Mouse (Mus musculus) layer of hippocampus, postnatal 14 days (tissue): ENCODE measurements around the gene Tcstv1. TPM values are rescaled to one million over a fixed set of nuclear protein-coding genes. Genes with fewer than 3 reads are reported as not detected.
"Not testable (repeated sequence)": the region's sequence is repeated elsewhere in the genome, so short reads cannot be mapped to it uniquely, and the experiment has no call there.

Experiments
- DNase-seq, 2 experiments: peaks; one replicate each; pipeline ENCODE4 v3.0.0; 2021 to 2022; ENCODE audit warnings: low spot score in 2 of 2, mixed read lengths in 1 of 2
- long read RNA-seq, 2 experiments: library from polyadenylated mRNA; stranded (forward); transcript quantifications; one replicate each; pipeline ENCODE4 v2.0.0; 2021
- total RNA-seq, 2 experiments: library from RNA; stranded (reverse); gene quantifications; 2 replicates each; pipeline ENCODE4 v1.2.3; 2021

Tcstv1 gene
- not detected for total RNA-seq
- long read RNA-seq, experiment 1, result 0 reads
- long read RNA-seq, experiment 2, result 0 reads

DNA sequence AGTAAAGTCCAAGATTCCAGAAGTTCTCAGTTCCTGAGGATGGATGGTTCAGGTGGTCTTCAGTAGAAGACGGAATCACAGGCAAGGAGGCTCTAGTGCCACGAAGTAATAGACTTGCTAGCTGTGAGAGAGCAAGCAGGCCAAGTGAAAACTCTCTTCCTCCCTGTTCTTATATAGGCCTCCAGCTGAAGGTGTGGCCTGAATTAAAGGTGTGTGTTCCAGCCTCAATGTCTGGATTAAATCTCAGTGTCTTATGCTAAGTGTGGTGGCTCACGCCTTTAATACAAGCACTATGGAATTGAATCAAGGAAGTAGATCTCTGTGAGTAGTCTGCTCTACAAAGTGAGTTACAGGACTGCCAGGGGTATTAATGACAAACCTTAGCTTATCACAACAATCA lies at the start of gene Tcstv1:
Gene Tcstv1 (minus strand): TSS at position 101 of the 400 bp plus-strand sequence.
- DNase-seq, result not testable (repeated sequence)

GRCm38 (mm10) chr13:119929172-119929571 lies 34.6 kb upstream of the Tcstv1 start, which contains the start of gene Gm21761:
TSS of gene Gm21761 (minus strand) at chr13:119929272.
- not testable (repeated sequence) for DNase-seq

DNA sequence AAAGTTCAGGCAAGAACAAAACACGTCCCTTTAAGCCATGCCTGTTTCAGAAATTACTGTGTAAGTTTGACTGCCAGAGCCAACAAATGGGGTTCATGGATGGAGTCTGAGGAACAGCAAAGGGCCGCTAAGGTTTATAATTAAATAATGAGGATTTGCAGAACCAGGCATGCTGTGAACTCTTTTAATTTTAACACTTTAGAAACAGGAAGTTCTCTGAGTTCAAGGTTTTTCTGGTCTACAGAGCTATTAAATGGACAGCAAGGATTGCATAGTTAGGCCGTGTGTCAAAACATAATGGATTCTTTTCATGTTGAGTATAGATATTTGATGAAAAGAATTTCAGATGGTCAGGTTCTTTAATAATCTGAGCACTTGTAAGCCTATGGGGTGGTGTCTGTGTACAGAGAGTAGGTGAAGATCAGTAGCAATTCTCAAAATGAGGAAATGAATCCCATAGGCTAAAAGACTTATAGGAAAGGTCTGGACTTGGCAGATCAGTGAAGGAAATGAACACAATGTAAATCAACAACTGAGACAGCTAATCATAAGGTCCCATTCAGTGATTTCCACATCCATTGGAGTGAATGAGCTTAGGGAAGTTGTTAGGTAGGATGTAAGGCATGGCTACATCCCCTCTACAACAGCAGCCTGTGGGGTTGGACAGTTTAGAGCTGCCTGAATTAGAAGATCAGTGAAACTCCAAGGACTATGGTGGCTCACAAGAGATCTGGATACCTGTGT lies 30.2 kb upstream of the Tcstv1 start:
- DNase-seq, result not testable (repeated sequence)

GRCm38 (mm10) chr13:119916966-119917722 lies 22.6 kb upstream of the Tcstv1 start:
- not testable (repeated sequence) for DNase-seq

DNA sequence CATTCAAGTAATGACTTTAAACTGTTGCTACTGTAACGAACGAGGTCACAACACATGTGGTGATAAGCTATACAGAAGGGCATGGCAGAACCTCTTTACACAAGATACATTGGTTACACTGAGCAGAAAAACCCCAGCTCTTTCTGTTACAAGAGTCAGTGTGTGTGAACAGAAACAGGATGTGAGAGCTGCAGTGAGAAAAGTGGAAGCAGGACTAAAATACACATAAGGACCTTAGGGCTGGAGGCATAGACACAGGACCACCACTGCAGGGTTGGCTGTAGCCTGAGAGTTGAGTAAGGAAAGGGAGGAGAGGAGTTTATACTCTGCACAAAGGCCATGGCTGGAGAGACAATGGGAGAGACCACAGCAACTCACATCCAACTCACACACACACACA lies 21.9 kb upstream of the Tcstv1 start:
- DNase-seq, result not testable (repeated sequence)

DNA sequence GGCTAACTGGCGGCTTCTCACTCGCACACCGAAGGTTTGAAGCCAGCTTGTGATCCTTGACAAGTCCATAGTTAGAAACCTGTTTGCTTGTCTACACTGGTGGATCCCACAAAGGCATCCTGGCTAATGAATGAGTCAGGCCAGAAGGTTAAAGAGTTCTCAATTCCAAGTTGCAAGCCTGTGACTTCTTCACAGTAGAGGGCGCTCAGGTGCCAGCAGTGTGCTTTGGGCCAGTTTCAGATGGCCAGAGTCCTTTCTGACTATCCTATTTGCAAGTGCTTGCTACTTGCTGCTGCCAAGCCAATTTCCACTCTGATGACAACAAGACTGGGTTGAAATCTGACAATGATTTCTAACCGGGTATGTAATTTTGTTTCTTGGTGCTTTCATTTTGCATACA lies 4.0 kb upstream of the Tcstv1 start:
- DNase-seq, result not testable (repeated sequence)

GRCm38 (mm10) chr13:119886896-119887295 lies 7.7 kb downstream of the Tcstv1 start:
- not testable (repeated sequence) for DNase-seq

DNA sequence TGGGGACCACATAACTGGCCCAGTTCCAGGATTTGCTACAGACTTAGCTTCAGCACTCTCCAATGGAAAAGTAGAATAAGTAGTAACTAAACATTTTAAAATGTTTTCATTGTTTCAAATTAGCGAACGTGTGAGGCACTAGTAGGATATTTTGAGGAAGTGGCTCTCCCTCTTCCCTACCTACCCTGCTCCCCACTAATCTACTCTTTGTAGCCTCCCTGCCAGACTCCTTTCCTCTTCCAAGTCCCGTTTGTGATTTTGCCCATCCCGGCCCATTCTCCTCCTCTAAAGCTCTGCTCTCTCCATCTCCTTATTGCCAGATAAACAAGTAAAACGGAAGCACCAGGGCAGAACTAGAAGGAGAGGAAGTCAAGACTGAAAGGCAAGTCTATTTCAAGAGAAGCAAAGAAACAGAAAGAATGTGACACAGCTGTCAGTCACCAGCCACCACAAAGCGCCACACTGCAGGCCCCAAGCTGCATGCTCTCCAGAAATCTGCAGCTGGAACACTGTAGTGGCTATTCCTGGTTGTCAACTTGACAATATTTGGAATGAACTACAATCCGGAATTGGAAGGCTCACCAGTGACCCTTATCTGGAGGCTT lies 30.1 kb downstream of the Tcstv1 start:
- not testable (repeated sequence) for DNase-seq

DNA sequence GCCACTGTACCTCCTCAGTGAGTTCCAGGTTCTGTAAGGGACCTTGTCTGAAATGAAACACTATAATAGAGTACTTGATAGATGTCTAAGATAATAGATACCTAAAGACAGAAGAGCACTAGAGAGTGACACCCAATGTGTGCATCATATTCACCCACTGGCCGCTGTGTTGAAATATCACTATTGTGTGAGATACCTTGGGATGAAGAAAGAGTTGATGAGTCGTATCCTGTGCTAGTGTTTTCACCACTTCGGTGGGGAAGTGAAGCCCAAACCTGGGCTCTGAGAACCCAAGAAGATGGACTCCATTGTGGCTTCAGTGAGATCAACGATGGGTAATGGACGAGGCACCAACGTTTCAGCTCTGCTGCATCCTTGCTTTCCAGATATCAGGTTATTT lies 32.2 kb downstream of the Tcstv1 start:
- not testable (repeated sequence) for DNase-seq

Other genes with a start within 250 kb of the Tcstv1 start
- gene Hmgcs1, start 204.4 kb downstream of the Tcstv1 start, total RNA-seq, result 100 to 1,000 TPM; 424 to 503 TPM
- gene Nim1k, start 138.9 kb downstream of the Tcstv1 start, total RNA-seq, result 10 to 100 TPM; 12.5 to 13.5 TPM
- 10 to 100 TPM; 40.3 to 41.1 TPM for gene Zfp131, start 103.9 kb downstream of the Tcstv1 start, total RNA-seq
- gene AF067063, start 64.6 kb downstream of the Tcstv1 start, total RNA-seq, result not detected
- gene D13Ertd608e, start 58.8 kb downstream of the Tcstv1 start, total RNA-seq, result not detected
- gene Gm21761, start 34.5 kb upstream of the Tcstv1 start, total RNA-seq, result not detected
- not detected for gene B020031M17Rik, start 56.0 kb upstream of the Tcstv1 start, total RNA-seq
- not detected for gene Gm36079, start 132.2 kb upstream of the Tcstv1 start, total RNA-seq
- not detected for gene Gm21188, start 157.4 kb upstream of the Tcstv1 start, total RNA-seq
- gene Gm20767, start 245.5 kb upstream of the Tcstv1 start, total RNA-seq, result not detected